Mouse (Mus musculus): ENCODE measurements around the gene Coa5. TPM values are rescaled to one million over a fixed set of nuclear protein-coding genes. Genes with fewer than 3 reads are reported as not detected.

Coa5 gene
- polyA plus RNA-seq, 1 experiment from 2014 or later = 71.8 TPM

GRCm38 (mm10) chr1:37473251-37473650, 43.3 kb upstream of the Coa5 start:
- Histone ChIP-seq H3K9me3 (ENCODE audit: control insufficient read depth, low read length) (no peaks in the 10 kb centered on the region), H3K4me2 (no peak overlapping the region), H3K27ac (ENCODE audit: low read depth, low read length) (no peak overlapping the region), H3K4me3 (ENCODE audit: low read depth, low read length) (no peak overlapping the region), H3K36me3 (ENCODE audit: control insufficient read depth, insufficient read depth, low read length) (no peaks in the 10 kb centered on the region), H3K27me3 (replicated peaks; ENCODE audit: control insufficient read depth, insufficient read depth, low read length) (no peaks in the 10 kb centered on the region), H3K4me1 (replicated peaks; ENCODE audit: control insufficient read depth, insufficient read depth, low read length) (peaks cover 9% of the 10 kb centered on the region), H3K9ac (ENCODE audit: low read depth, low read length) (no peak overlapping the region)
- DNase-seq (ENCODE audit: low spot score) (no peak), ATAC-seq (replicated peaks; ENCODE audit: low FRiP score) (no peak)
- 69% methylated on average over 10 of the region's 10 CpGs for WGBS

GRCm38 (mm10) chr1:37471179-37472148, 41.6 kb upstream of the Coa5 start:
- DNase-seq (ENCODE audit: low spot score) = no peak
- Histone ChIP-seq H3K27me3 (replicated peaks; ENCODE audit: control insufficient read depth, insufficient read depth, low read length) (no peaks in the 10 kb centered on the region), H3K27ac (ENCODE audit: low read depth, low read length) (no peak overlapping the region), H3K9ac (ENCODE audit: low read depth, low read length) (no peak overlapping the region), H3K4me2 (no peak overlapping the region), H3K36me3 (ENCODE audit: control insufficient read depth, insufficient read depth, low read length) (no peaks in the 10 kb centered on the region), H3K4me1 (replicated peaks; ENCODE audit: control insufficient read depth, insufficient read depth, low read length) (peaks cover 3% of the 10 kb centered on the region), H3K4me3 (ENCODE audit: low read depth, low read length) (no peak overlapping the region), H3K9me3 (ENCODE audit: control insufficient read depth, low read length) (no peaks in the 10 kb centered on the region)
- ATAC-seq (replicated peaks; ENCODE audit: low FRiP score) = no peak; the same call in 1 of the 2 replicates
- 71% methylated on average over 6 of the region's 6 CpGs for WGBS

DNA sequence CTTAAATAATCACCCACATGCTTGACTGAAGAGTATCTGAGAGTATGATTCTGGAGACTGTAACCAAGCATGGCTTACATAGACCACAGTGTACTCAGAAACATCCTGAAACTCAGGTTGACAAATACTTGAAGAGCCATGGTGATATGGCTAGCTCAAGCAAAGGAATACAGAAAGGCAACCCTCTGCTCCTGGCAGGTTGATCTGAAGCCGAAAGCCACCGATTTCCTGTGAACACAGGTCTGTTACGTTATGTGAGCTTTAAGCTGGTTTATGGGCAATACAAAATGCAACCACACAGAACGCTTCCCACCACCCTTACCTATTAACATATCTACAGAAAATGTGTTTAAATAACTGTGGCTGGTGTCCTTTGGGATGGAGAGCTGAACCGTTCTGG, 39.1 kb upstream of the Coa5 start:
- 89% methylated on average over 5 of the region's 5 CpGs for WGBS
- ATAC-seq (replicated peaks; ENCODE audit: low FRiP score) (no peak), DNase-seq (ENCODE audit: low spot score) (no peak)
- no peak overlapping the region for H3K4me3 ChIP-seq (ENCODE audit: low read depth, low read length)
- H3K36me3 ChIP-seq (ENCODE audit: control insufficient read depth, insufficient read depth, low read length) = no peaks in the 10 kb centered on the region
- no peaks in the 10 kb centered on the region for H3K27me3 ChIP-seq (replicated peaks; ENCODE audit: control insufficient read depth, insufficient read depth, low read length)
- no peak overlapping the region for H3K27ac ChIP-seq (ENCODE audit: low read depth, low read length)
- H3K4me1 ChIP-seq (replicated peaks; ENCODE audit: control insufficient read depth, insufficient read depth, low read length) = peaks cover 3% of the 10 kb centered on the region; the same call in 1 of the 2 replicates
- no peak overlapping the region for H3K4me2 ChIP-seq
- no peak overlapping the region for H3K9ac ChIP-seq (ENCODE audit: low read depth, low read length)
- no peaks in the 10 kb centered on the region for H3K9me3 ChIP-seq (ENCODE audit: control insufficient read depth, low read length)

GRCm38 (mm10) chr1:37467806-37468205, 37.9 kb upstream of the Coa5 start:
- no peaks in the 10 kb centered on the region; the same call in 1 of the 2 replicates for H3K4me1 ChIP-seq (replicated peaks; ENCODE audit: control insufficient read depth, insufficient read depth, low read length)
- no peak for ATAC-seq (replicated peaks; ENCODE audit: low FRiP score)
- DNase-seq (ENCODE audit: low spot score) = no peak
- H3K9ac ChIP-seq (ENCODE audit: low read depth, low read length) = no peak overlapping the region
- WGBS = 81% methylated on average over 4 of the region's 4 CpGs
- H3K4me2 ChIP-seq = no peak overlapping the region
- H3K27ac ChIP-seq (ENCODE audit: low read depth, low read length) = no peak overlapping the region
- no peak overlapping the region for H3K4me3 ChIP-seq (ENCODE audit: low read depth, low read length)
- H3K9me3 ChIP-seq (ENCODE audit: control insufficient read depth, low read length) = no peaks in the 10 kb centered on the region
- no peaks in the 10 kb centered on the region for H3K27me3 ChIP-seq (replicated peaks; ENCODE audit: control insufficient read depth, insufficient read depth, low read length)
- H3K36me3 ChIP-seq (ENCODE audit: control insufficient read depth, insufficient read depth, low read length) = no peaks in the 10 kb centered on the region

- WGBS = 86% methylated on average over 3 of the region's 3 CpGs
- no peak overlapping the region for H3K27ac ChIP-seq (ENCODE audit: low read depth, low read length)
- no peaks in the 10 kb centered on the region for H3K36me3 ChIP-seq (ENCODE audit: control insufficient read depth, insufficient read depth, low read length)
- no peak overlapping the region for H3K4me3 ChIP-seq (ENCODE audit: low read depth, low read length)
- ATAC-seq (replicated peaks; ENCODE audit: low FRiP score) = no peak
- H3K27me3 ChIP-seq (replicated peaks; ENCODE audit: control insufficient read depth, insufficient read depth, low read length) = no peaks in the 10 kb centered on the region
- H3K4me1 ChIP-seq (replicated peaks; ENCODE audit: control insufficient read depth, insufficient read depth, low read length) = no peaks in the 10 kb centered on the region; the same call in 1 of the 2 replicates
- DNase-seq (ENCODE audit: low spot score) = no peak
- H3K4me2 ChIP-seq = no peak overlapping the region
- H3K9me3 ChIP-seq (ENCODE audit: control insufficient read depth, low read length) = no peaks in the 10 kb centered on the region
- no peak overlapping the region for H3K9ac ChIP-seq (ENCODE audit: low read depth, low read length)
These were observed 36.6 kb upstream of the Coa5 start for GRCm38 (mm10) chr1:37466322-37466995.

DNA sequence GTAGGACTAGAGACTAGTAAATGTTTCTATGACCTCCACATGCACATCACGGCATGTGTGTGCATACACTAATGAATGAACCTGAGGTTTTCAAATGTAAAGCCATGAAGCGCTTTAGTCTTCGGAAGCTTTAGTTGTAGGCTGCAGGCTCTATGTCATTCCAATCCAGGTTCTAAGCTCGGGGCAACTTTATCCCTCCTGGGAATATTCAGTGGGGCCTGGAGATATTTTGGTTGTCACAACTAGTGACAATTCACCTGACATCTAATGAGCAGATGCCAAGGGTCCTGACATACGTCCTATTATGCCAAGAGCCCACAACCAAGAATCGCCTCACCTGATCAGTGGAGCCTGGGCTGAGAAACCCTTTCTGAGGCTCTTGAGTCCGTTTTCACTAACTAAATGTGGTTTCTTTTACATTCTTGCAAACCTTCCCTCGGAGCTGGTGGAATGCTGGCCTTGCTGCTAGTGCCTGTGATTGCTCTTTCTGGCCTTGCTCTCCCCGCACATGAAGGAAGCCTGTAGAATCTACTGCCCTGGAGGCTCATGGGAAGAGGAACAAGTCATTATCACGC, 35.1 kb upstream of the Coa5 start:
- 78% methylated on average over 10 of the region's 10 CpGs for WGBS
- Histone ChIP-seq H3K27ac (ENCODE audit: low read depth, low read length) (no peak overlapping the region), H3K9ac (ENCODE audit: low read depth, low read length) (no peak overlapping the region), H3K27me3 (replicated peaks; ENCODE audit: control insufficient read depth, insufficient read depth, low read length) (no peaks in the 10 kb centered on the region), H3K4me3 (ENCODE audit: low read depth, low read length) (no peak overlapping the region), H3K36me3 (ENCODE audit: control insufficient read depth, insufficient read depth, low read length) (no peaks in the 10 kb centered on the region), H3K9me3 (ENCODE audit: control insufficient read depth, low read length) (no peaks in the 10 kb centered on the region), H3K4me1 (replicated peaks; ENCODE audit: control insufficient read depth, insufficient read depth, low read length) (no peaks in the 10 kb centered on the region), H3K4me2 (no peak overlapping the region)
- DNase-seq (ENCODE audit: low spot score) = no peak
- ATAC-seq (replicated peaks; ENCODE audit: low FRiP score) = no peak

- no peaks in the 10 kb centered on the region for H3K9me3 ChIP-seq (ENCODE audit: control insufficient read depth, low read length)
- no peak overlapping the region for H3K4me3 ChIP-seq (ENCODE audit: low read depth, low read length)
- no peaks in the 10 kb centered on the region for H3K27me3 ChIP-seq (replicated peaks; ENCODE audit: control insufficient read depth, insufficient read depth, low read length)
- no peak overlapping the region for H3K27ac ChIP-seq (ENCODE audit: low read depth, low read length)
- 82% methylated on average over 7 of the region's 7 CpGs for WGBS
- no peak overlapping the region for H3K9ac ChIP-seq (ENCODE audit: low read depth, low read length)
- no peak for ATAC-seq (replicated peaks; ENCODE audit: low FRiP score)
- DNase-seq (ENCODE audit: low spot score) = no peak
- H3K36me3 ChIP-seq (ENCODE audit: control insufficient read depth, insufficient read depth, low read length) = no peaks in the 10 kb centered on the region
- no peaks in the 10 kb centered on the region for H3K4me1 ChIP-seq (replicated peaks; ENCODE audit: control insufficient read depth, insufficient read depth, low read length)
- no peak overlapping the region for H3K4me2 ChIP-seq
These were observed 27.6 kb upstream of the Coa5 start for GRCm38 (mm10) chr1:37457546-37457945.

- 85% methylated on average over 8 of the region's 8 CpGs for WGBS
These were observed 21.4 kb upstream of the Coa5 start for GRCm38 (mm10) chr1:37451270-37451669.

More at GRCm38 (mm10) chr1:37451270-37451669, 21.4 kb upstream of the Coa5 start:
- DNase-seq (ENCODE audit: low spot score) (no peak), ATAC-seq (replicated peaks; ENCODE audit: low FRiP score) (no peak)
- Histone ChIP-seq H3K36me3 (ENCODE audit: control insufficient read depth, insufficient read depth, low read length) (no peaks in the 10 kb centered on the region), H3K27ac (ENCODE audit: low read depth, low read length) (no peak overlapping the region), H3K4me3 (ENCODE audit: low read depth, low read length) (no peak overlapping the region), H3K9ac (ENCODE audit: low read depth, low read length) (no peak overlapping the region), H3K4me1 (replicated peaks; ENCODE audit: control insufficient read depth, insufficient read depth, low read length) (no peaks in the 10 kb centered on the region), H3K9me3 (ENCODE audit: control insufficient read depth, low read length) (no peaks in the 10 kb centered on the region), H3K27me3 (replicated peaks; ENCODE audit: control insufficient read depth, insufficient read depth, low read length) (no peaks in the 10 kb centered on the region), H3K4me2 (no peak overlapping the region)
